Mouse (Mus musculus) neural tube, embryonic 14.5 days (tissue): ENCODE measurements around the gene Layn. TPM values are rescaled to one million over a fixed set of nuclear protein-coding genes. Genes with fewer than 3 reads are reported as not detected.

ENCODE experiments used
- ATAC-seq: fragments of 200-750 bp; cut with Nextera tagmentation; 2 replicates; pipeline ENCODE4 v1.8.0; 2017; ENCODE audit warnings: low read depth, mild to moderate bottlenecking, moderate TSS enrichment, moderate library complexity
- H3K27ac ChIP-seq: fragments of 300-500 bp; sonication (generic); 2 replicates; pipeline ENCODE4 v1.5.1; 2014; ENCODE audit warnings: low read depth, mild to moderate bottlenecking, control low read depth, low read length, moderate library complexity, mixed read lengths
- H3K27me3 ChIP-seq: fragments of 300-500 bp; sonication (generic); 2 replicates; pipeline ENCODE4 v1.6.1; 2014; ENCODE audit warnings: low read length; ENCODE audit not compliant: control insufficient read depth, insufficient read depth
- H3K36me3 ChIP-seq: fragments of 300-500 bp; sonication (generic); 2 replicates; pipeline ENCODE4 v1.6.1; 2014; ENCODE audit warnings: low read length, mixed read lengths; ENCODE audit not compliant: control insufficient read depth, insufficient read depth
- H3K4me1 ChIP-seq: fragments of 300-500 bp; sonication (generic); 2 replicates; pipeline ENCODE4 v1.6.1; 2014; ENCODE audit warnings: low read length; ENCODE audit not compliant: control insufficient read depth, insufficient read depth
- H3K4me2 ChIP-seq: fragments of 300-500 bp; sonication (generic); 2 replicates; pipeline ENCODE4 v1.6.1; 2014; ENCODE audit warnings: mild to moderate bottlenecking, low read depth, low read length, control low read depth
- H3K4me3 ChIP-seq: fragments of 300-500 bp; sonication (generic); 2 replicates; pipeline ENCODE4 v1.5.1; 2014; ENCODE audit warnings: low read depth, low read length, control low read depth, mixed read lengths
- H3K9ac ChIP-seq: fragments of 300-500 bp; sonication (generic); replicated peaks from 2 replicates; pipeline ENCODE4 v1.6.1; 2014; ENCODE audit warnings: low read depth, mild to moderate bottlenecking, control low read depth, low read length, mixed read lengths
- H3K9me3 ChIP-seq: fragments of 300-500 bp; sonication (generic); 2 replicates; pipeline ENCODE4 v1.6.1; 2016; ENCODE audit warnings: low read length; ENCODE audit not compliant: control insufficient read depth
- WGBS: fragments of 180-500 bp; shearing (Covaris S2); extraction: QIAGEN DNeasy Blood & Tissue Kit; methylation state at CpG from one replicate; pipeline ENCODE4 v1.1.7; 2014; 5-methylcytosine and 5-hydroxymethylcytosine counted together
- polyA plus RNA-seq: library from polyadenylated mRNA; unstranded; fragments of >200 nt; fragmentation: Nextera tagmentation; extraction: Ambion mirVana; gene quantifications from 2 replicates; pipeline ENCODE4 v1.2.1, GENCODE M21; 2014

Gene Layn
- polyA plus RNA-seq, 1 experiment from 2014 or later: 2.2 TPM

GRCm38 (mm10) chr9:51052180-51052579 lies 24.7 kb downstream of the Layn start:
- ATAC-seq: no peak
- H3K4me2 ChIP-seq: no peak overlapping the region
- no peaks in the 10 kb centered on the region for H3K36me3 ChIP-seq
- H3K9ac ChIP-seq: no peak overlapping the region
- no peaks in the 10 kb centered on the region for H3K27me3 ChIP-seq
- H3K4me3 ChIP-seq: no peak overlapping the region
- H3K9me3 ChIP-seq: no peaks in the 10 kb centered on the region
- 72% methylated on average over 3 of the region's 3 CpGs for WGBS
- no peak overlapping the region for H3K27ac ChIP-seq
- no peaks in the 10 kb centered on the region for H3K4me1 ChIP-seq

- Histone ChIP-seq H3K4me1 (no peaks in the 10 kb centered on the region), H3K4me3 (no peak overlapping the region), H3K9me3 (no peaks in the 10 kb centered on the region), H3K27ac (no peak overlapping the region), H3K9ac (no peak overlapping the region), H3K4me2 (no peak overlapping the region), H3K27me3 (no peaks in the 10 kb centered on the region), H3K36me3 (no peaks in the 10 kb centered on the region)
- no peak for ATAC-seq
- WGBS: 73% methylated on average over 6 of the region's 6 CpGs
Observed at GRCm38 (mm10) chr9:51042136-51042535, 34.8 kb downstream of the Layn start.

GRCm38 (mm10) chr9:51041491-51041980 lies 35.4 kb downstream of the Layn start:
- Histone ChIP-seq H3K4me3 (no peak overlapping the region), H3K27ac (no peak overlapping the region), H3K4me2 (no peak overlapping the region), H3K9me3 (no peaks in the 10 kb centered on the region), H3K4me1 (no peaks in the 10 kb centered on the region), H3K27me3 (no peaks in the 10 kb centered on the region), H3K36me3 (no peaks in the 10 kb centered on the region), H3K9ac (no peak overlapping the region)
- WGBS: 91% methylated on average over 7 of the region's 7 CpGs
- no peak for ATAC-seq

- H3K27me3 ChIP-seq: no peaks in the 10 kb centered on the region
- H3K9ac ChIP-seq: no peak overlapping the region
- no peaks in the 10 kb centered on the region for H3K9me3 ChIP-seq
- no peak overlapping the region for H3K27ac ChIP-seq
- no peak for ATAC-seq
- H3K4me1 ChIP-seq: no peaks in the 10 kb centered on the region
- no peaks in the 10 kb centered on the region for H3K36me3 ChIP-seq
- H3K4me2 ChIP-seq: no peak overlapping the region
- H3K4me3 ChIP-seq: no peak overlapping the region
- WGBS: 84% methylated on average over 3 of the region's 3 CpGs
Observed at GRCm38 (mm10) chr9:51032785-51033529, 43.9 kb downstream of the Layn start.

GRCm38 (mm10) chr9:51032291-51032690 lies 44.6 kb downstream of the Layn start:
- Histone ChIP-seq H3K27me3 (no peaks in the 10 kb centered on the region), H3K9ac (no peak overlapping the region), H3K9me3 (no peaks in the 10 kb centered on the region), H3K4me1 (no peaks in the 10 kb centered on the region), H3K36me3 (no peaks in the 10 kb centered on the region), H3K4me3 (no peak overlapping the region), H3K4me2 (no peak overlapping the region), H3K27ac (no peak overlapping the region)
- 46% methylated on average over 8 of the region's 8 CpGs for WGBS
- no peak for ATAC-seq

GRCm38 (mm10) chr9:51031603-51032002 lies 45.3 kb downstream of the Layn start:
- Histone ChIP-seq H3K4me3 (no peak overlapping the region), H3K27ac (no peak overlapping the region), H3K4me2 (no peak overlapping the region), H3K9ac (no peak overlapping the region), H3K36me3 (no peaks in the 10 kb centered on the region), H3K27me3 (no peaks in the 10 kb centered on the region), H3K4me1 (no peaks in the 10 kb centered on the region), H3K9me3 (no peaks in the 10 kb centered on the region)
- ATAC-seq: no peak
- 68% methylated on average over 6 of the region's 6 CpGs for WGBS

- Histone ChIP-seq H3K27ac (no peak overlapping the region), H3K4me2 (no peak overlapping the region), H3K4me1 (no peaks in the 10 kb centered on the region), H3K4me3 (no peak overlapping the region), H3K9me3 (no peaks in the 10 kb centered on the region), H3K9ac (no peak overlapping the region), H3K36me3 (no peaks in the 10 kb centered on the region), H3K27me3 (no peaks in the 10 kb centered on the region)
- 47% methylated on average over 1 of the region's 1 CpGs for WGBS
- no peak for ATAC-seq
Observed at GRCm38 (mm10) chr9:51030147-51030546, 46.7 kb downstream of the Layn start.

- Histone ChIP-seq H3K4me1 (no peaks in the 10 kb centered on the region), H3K4me2 (no peak overlapping the region), H3K27ac (no peak overlapping the region), H3K9me3 (no peaks in the 10 kb centered on the region), H3K4me3 (no peak overlapping the region), H3K27me3 (no peaks in the 10 kb centered on the region), H3K36me3 (no peaks in the 10 kb centered on the region), H3K9ac (no peak overlapping the region)
- WGBS: 79% methylated on average over 1 of the region's 1 CpGs
- ATAC-seq: no peak
Observed at GRCm38 (mm10) chr9:51026952-51027351, 49.9 kb downstream of the Layn start.

GRCm38 (mm10) chr9:51021123-51021795 lies 55.6 kb downstream of the Layn start:
- Histone ChIP-seq H3K27me3 (no peaks in the 10 kb centered on the region), H3K9ac (no peak overlapping the region), H3K4me3 (no peak overlapping the region), H3K27ac (no peak overlapping the region), H3K4me2 (no peak overlapping the region), H3K36me3 (no peaks in the 10 kb centered on the region), H3K9me3 (no peaks in the 10 kb centered on the region), H3K4me1 (no peaks in the 10 kb centered on the region)
- WGBS: 86% methylated on average over 4 of the region's 4 CpGs
- no peak for ATAC-seq
